Mouse (Mus musculus): Measurements from ENCODE around the gene Nob1. TPM values are rescaled to one million over a fixed set of nuclear protein-coding genes. Genes with fewer than 3 reads are reported as not detected.

Gene Nob1
- polyA plus RNA-seq (2017; shearing (Covaris generic)), result 75.4 TPM

GRCm38 (mm10) chr8:107424597-107425229, at the start of gene Nob1:
TSS of gene Nob1 (minus strand) at chr8:107425051.

DNA sequence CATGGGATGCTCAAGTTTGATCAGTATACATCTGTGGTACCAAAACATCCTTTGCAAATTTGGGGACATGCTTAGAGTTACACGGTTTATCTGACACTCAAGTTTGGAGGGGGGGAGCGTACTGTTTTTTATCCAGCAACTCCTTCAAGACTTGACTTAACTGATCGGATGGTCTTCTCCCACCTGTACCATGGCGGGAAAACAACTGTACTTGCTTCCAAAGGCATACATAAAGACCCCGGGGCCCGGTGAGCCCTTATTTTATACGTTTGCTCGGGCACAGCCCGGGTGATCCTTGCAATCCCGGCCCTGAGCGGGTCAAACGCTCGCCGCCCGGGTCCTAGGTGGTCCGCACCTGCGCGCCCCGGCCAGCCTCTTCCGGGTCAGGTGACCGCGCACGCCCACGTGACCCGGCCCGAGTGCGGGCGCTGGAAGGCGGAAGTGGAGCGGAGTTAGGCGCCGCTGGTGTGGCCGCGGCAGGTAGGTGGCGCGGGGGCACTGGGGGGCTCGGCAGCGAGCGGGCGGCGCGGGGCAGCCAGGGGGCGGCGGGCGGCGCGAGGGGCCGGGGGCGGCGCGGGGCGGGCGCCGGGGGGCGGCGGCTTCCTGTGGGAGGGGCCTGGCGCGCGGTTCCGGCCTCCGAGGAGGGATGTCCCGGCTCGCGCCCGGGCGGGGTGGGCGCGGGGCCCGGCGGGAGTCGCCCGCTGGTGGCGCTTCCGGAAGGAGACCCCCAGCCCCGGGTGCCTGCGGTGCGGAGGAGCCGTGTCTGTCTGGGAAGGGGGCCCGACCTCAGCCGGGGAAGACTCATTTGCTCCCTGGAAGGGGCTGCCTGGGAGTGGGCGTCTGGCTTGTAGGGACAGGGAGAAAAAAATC, 11.3 kb upstream of the Nob1 start, which contains the start of gene Wwp2:
Gene Wwp2, plus strand, starts transcription at position 404 of the 870 bp plus-strand sequence.

GRCm38 (mm10) chr8:107403038-107403781, 21.6 kb downstream of the Nob1 start, which contains the start of gene Nqo1:
TSS of gene Nqo1 (minus strand) at chr8:107403206.

Other genes with a start within 250 kb of the Nob1 start
- 18.1 TPM for gene Nfat5, start 131.6 kb downstream of the Nob1 start, polyA plus RNA-seq (2017; shearing (Covaris generic))
- 1.6 TPM for gene Nqo1, start 21.8 kb downstream of the Nob1 start, polyA plus RNA-seq (2017; shearing (Covaris generic))
- 155 TPM for gene Wwp2, start 11.3 kb upstream of the Nob1 start, polyA plus RNA-seq (2017; shearing (Covaris generic))
- 132 TPM for gene Psmd7, start 163.4 kb upstream of the Nob1 start, polyA plus RNA-seq (2017; shearing (Covaris generic))

Measured in inflammation-experienced regulatory T-cells, adult 16 weeks (primary cell).